Mouse (Mus musculus): ENCODE results near the gene Ell2. TPM values are rescaled to one million over a fixed set of nuclear protein-coding genes. Genes with fewer than 3 reads are reported as not detected.

Gene Ell2
- total and polyA plus RNA-seq, 2 experiments from 2014 or later, result 1.7 to 1.8 TPM

GRCm38 (mm10) chr13:75766238-75766637 lies 59.7 kb downstream of the Ell2 start:
- Histone ChIP-seq H3K9me3 (ENCODE audit: low read length) (no peaks in the 10 kb centered on the region), H3K36me3 (ENCODE audit: insufficient read depth) (no peaks in the 10 kb centered on the region), H3K27ac (ENCODE audit: low read depth, low read length) (no peak overlapping the region), H3K9ac (no peak overlapping the region), H3K4me1 (ENCODE audit: insufficient read depth) (no peaks in the 10 kb centered on the region), H3K4me3 (ENCODE audit: low read depth, low read length) (no peak overlapping the region), H3K4me2 (ENCODE audit: low read depth) (no peak overlapping the region), H3K27me3 (ENCODE audit: insufficient read depth, low read length) (no peaks in the 10 kb centered on the region)
- no peak for ATAC-seq
- WGBS, result 15% methylated on average over 5 of the region's 5 CpGs
- DNase-seq, result no peak
- no peak for TF ChIP-seq CTCF (IDR thresholded peaks at IDR 0.05; ENCODE audit: low read depth)

GRCm38 (mm10) chr13:75766967-75767366 lies 60.4 kb downstream of the Ell2 start:
- H3K4me1 ChIP-seq (ENCODE audit: insufficient read depth), result no peaks in the 10 kb centered on the region
- H3K4me2 ChIP-seq (ENCODE audit: low read depth), result no peak overlapping the region
- TF ChIP-seq CTCF (IDR thresholded peaks at IDR 0.05; ENCODE audit: low read depth), result no peak
- no peaks in the 10 kb centered on the region for H3K9me3 ChIP-seq (ENCODE audit: low read length)
- no peaks in the 10 kb centered on the region for H3K36me3 ChIP-seq (ENCODE audit: insufficient read depth)
- ATAC-seq, result no peak
- no peak overlapping the region for H3K27ac ChIP-seq (ENCODE audit: low read depth, low read length)
- no peak overlapping the region for H3K9ac ChIP-seq
- H3K4me3 ChIP-seq (ENCODE audit: low read depth, low read length), result no peak overlapping the region
- no peaks in the 10 kb centered on the region for H3K27me3 ChIP-seq (ENCODE audit: insufficient read depth, low read length)
- 67% methylated on average over 2 of the region's 2 CpGs for WGBS
- DNase-seq, result no peak

GRCm38 (mm10) chr13:75770744-75771143 lies 64.2 kb downstream of the Ell2 start:
- no peak for ATAC-seq
- Histone ChIP-seq H3K36me3 (ENCODE audit: insufficient read depth) (no peaks in the 10 kb centered on the region), H3K27me3 (ENCODE audit: insufficient read depth, low read length) (no peaks in the 10 kb centered on the region), H3K4me1 (ENCODE audit: insufficient read depth) (no peaks in the 10 kb centered on the region), H3K27ac (ENCODE audit: low read depth, low read length) (no peak overlapping the region), H3K9me3 (ENCODE audit: low read length) (no peaks in the 10 kb centered on the region), H3K4me3 (ENCODE audit: low read depth, low read length) (no peak overlapping the region), H3K4me2 (ENCODE audit: low read depth) (no peak overlapping the region), H3K9ac (no peak overlapping the region)
- WGBS, result 98% methylated on average over 2 of the region's 2 CpGs
- no peak for TF ChIP-seq CTCF (IDR thresholded peaks at IDR 0.05; ENCODE audit: low read depth)
- DNase-seq, result no peak

- no peak for TF ChIP-seq CTCF (IDR thresholded peaks at IDR 0.05; ENCODE audit: low read depth)
- DNase-seq, result no peak
- no peak overlapping the region for H3K27ac ChIP-seq (ENCODE audit: low read depth, low read length)
Measured at GRCm38 (mm10) chr13:75771404-75771803, 64.8 kb downstream of the Ell2 start.

GRCm38 (mm10) chr13:75771984-75772730 lies 65.6 kb downstream of the Ell2 start:
- Histone ChIP-seq H3K4me1 (ENCODE audit: insufficient read depth) (no peaks in the 10 kb centered on the region), H3K27ac (ENCODE audit: low read depth, low read length) (no peak overlapping the region), H3K27me3 (ENCODE audit: insufficient read depth, low read length) (no peaks in the 10 kb centered on the region), H3K4me3 (ENCODE audit: low read depth, low read length) (no peak overlapping the region), H3K9ac (no peak overlapping the region), H3K9me3 (ENCODE audit: low read length) (no peaks in the 10 kb centered on the region), H3K4me2 (ENCODE audit: low read depth) (no peak overlapping the region), H3K36me3 (ENCODE audit: insufficient read depth) (no peaks in the 10 kb centered on the region)
- no peak for DNase-seq
- 72% methylated on average over 3 of the region's 3 CpGs for WGBS
- TF ChIP-seq CTCF (IDR thresholded peaks at IDR 0.05; ENCODE audit: low read depth), result no peak
- peak; percentile 25; the same call in 1 of the 2 replicates for ATAC-seq

More at GRCm38 (mm10) chr13:75771404-75771803, 64.8 kb downstream of the Ell2 start:
- H3K4me2 ChIP-seq (ENCODE audit: low read depth), result no peak overlapping the region
- H3K4me3 ChIP-seq (ENCODE audit: low read depth, low read length), result no peak overlapping the region
- no peak for ATAC-seq
- WGBS, result 84% methylated on average over 4 of the region's 4 CpGs
- no peaks in the 10 kb centered on the region for H3K9me3 ChIP-seq (ENCODE audit: low read length)
- H3K4me1 ChIP-seq (ENCODE audit: insufficient read depth), result no peaks in the 10 kb centered on the region
- H3K9ac ChIP-seq, result no peak overlapping the region
- H3K36me3 ChIP-seq (ENCODE audit: insufficient read depth), result no peaks in the 10 kb centered on the region
- H3K27me3 ChIP-seq (ENCODE audit: insufficient read depth, low read length), result no peaks in the 10 kb centered on the region

- TF ChIP-seq CTCF (IDR thresholded peaks at IDR 0.05; ENCODE audit: low read depth), result no peak
Measured at GRCm38 (mm10) chr13:75775961-75776360, 69.4 kb downstream of the Ell2 start.

GRCm38 (mm10) chr13:75776692-75777091 lies 70.1 kb downstream of the Ell2 start:
- no peak for TF ChIP-seq CTCF (IDR thresholded peaks at IDR 0.05; ENCODE audit: low read depth)

More at GRCm38 (mm10) chr13:75775961-75776360, 69.4 kb downstream of the Ell2 start:
- no peak for DNase-seq
- no peaks in the 10 kb centered on the region for H3K4me1 ChIP-seq (ENCODE audit: insufficient read depth)
- no peaks in the 10 kb centered on the region for H3K9me3 ChIP-seq (ENCODE audit: low read length)
- H3K4me2 ChIP-seq (ENCODE audit: low read depth), result no peak overlapping the region
- H3K27me3 ChIP-seq (ENCODE audit: insufficient read depth, low read length), result no peaks in the 10 kb centered on the region
- H3K27ac ChIP-seq (ENCODE audit: low read depth, low read length), result no peak overlapping the region
- no peak overlapping the region for H3K4me3 ChIP-seq (ENCODE audit: low read depth, low read length)
- no peak for ATAC-seq
- no peaks in the 10 kb centered on the region for H3K36me3 ChIP-seq (ENCODE audit: insufficient read depth)
- H3K9ac ChIP-seq, result no peak overlapping the region

More at GRCm38 (mm10) chr13:75776692-75777091, 70.1 kb downstream of the Ell2 start:
- no peak for DNase-seq
- Histone ChIP-seq H3K27ac (ENCODE audit: low read depth, low read length) (no peak overlapping the region), H3K4me1 (ENCODE audit: insufficient read depth) (no peaks in the 10 kb centered on the region), H3K4me3 (ENCODE audit: low read depth, low read length) (no peak overlapping the region), H3K9ac (no peak overlapping the region), H3K9me3 (ENCODE audit: low read length) (no peaks in the 10 kb centered on the region), H3K4me2 (ENCODE audit: low read depth) (no peak overlapping the region), H3K27me3 (ENCODE audit: insufficient read depth, low read length) (no peaks in the 10 kb centered on the region), H3K36me3 (ENCODE audit: insufficient read depth) (no peaks in the 10 kb centered on the region)
- ATAC-seq, result no peak
- WGBS, result 62% methylated on average over 1 of the region's 1 CpGs
